Mouse (Mus musculus): ENCODE measurements around the gene Gm45021. TPM values are rescaled to one million over a fixed set of nuclear protein-coding genes. Genes with fewer than 3 reads are reported as not detected.

The Gm45021 gene
- polyA plus RNA-seq, 1 experiment from 2014 or later = not detected

DNA sequence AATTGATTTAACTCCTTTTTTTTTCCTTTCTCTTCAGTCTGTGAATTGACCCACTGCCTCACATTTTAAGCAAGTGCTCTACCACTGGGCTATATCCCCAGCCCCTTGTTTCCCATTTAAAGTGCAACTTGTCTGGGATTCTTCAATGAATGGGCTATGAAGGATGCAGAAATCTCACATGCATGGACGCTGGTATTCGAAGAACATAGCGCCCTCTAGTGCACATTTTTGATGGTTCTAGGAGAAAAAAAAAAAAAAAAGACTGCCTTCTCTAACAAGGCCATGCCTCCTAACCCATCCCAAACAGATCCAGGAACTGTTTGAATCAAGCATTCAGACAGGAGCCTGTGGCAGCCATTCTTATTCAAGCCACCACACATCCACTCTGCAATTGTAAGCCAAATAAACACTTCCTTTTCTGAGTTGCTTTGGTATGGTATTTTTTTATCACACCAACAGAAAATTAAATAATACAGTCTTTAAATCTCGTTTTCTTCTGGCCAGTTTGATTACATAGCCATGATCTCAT, 53.4 kb downstream of the Gm45021 start:
- Histone ChIP-seq H3K36me3 (no peaks in the 10 kb centered on the region), H3K4me1 (replicated peaks) (no peaks in the 10 kb centered on the region), H3K4me2 (replicated peaks) (no peak overlapping the region), H3K27ac (no peak overlapping the region), H3K9ac (replicated peaks) (no peak overlapping the region), H3K27me3 (no peaks in the 10 kb centered on the region), H3K4me3 (replicated peaks) (no peak overlapping the region), H3K9me3 (no peaks in the 10 kb centered on the region)
- WGBS = 22% methylated on average over 4 of the region's 4 CpGs
- peak; percentile 60; the same call in 1 of the 2 replicates for ATAC-seq

DNA sequence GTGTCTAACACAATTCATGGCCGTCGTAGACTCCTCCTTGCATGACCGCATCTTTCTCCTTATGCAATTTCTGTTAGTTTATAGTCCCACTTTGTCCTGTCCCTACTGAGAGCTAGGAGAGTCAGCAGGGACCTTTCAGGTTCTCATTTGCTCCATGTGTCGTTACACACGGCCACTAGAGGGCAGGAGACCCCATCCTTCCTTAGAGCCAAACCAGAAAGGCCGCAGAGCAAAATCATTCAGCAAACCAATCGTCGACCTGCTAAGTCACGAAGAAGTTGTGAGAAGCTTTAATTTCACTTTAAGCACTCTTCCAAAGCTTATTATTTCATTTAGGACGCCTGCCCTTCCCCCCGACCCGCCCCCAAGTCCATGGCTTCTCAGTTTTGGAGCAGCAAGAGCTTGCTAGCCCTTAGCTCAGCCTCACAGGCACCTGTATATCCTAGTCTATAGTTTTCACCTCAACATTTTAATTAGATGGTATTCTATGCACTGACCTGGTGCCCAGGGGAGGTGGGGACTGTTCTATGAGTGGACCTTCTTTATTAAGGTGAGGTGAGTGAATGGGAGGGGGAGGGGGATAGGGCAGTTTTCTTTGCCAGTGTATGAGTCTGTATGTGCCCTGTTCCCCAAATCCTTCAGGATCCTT, 56.4 kb downstream of the Gm45021 start:
- no peak overlapping the region for H3K27ac ChIP-seq
- no peaks in the 10 kb centered on the region for H3K36me3 ChIP-seq
- ATAC-seq = peak; percentile 20; the same call in 1 of the 2 replicates
- no peak overlapping the region for H3K9ac ChIP-seq (replicated peaks)
- WGBS = 13% methylated on average over 12 of the region's 12 CpGs
- H3K9me3 ChIP-seq = no peaks in the 10 kb centered on the region
- no peaks in the 10 kb centered on the region for H3K4me1 ChIP-seq (replicated peaks)
- H3K4me2 ChIP-seq (replicated peaks) = no peak overlapping the region
- H3K4me3 ChIP-seq (replicated peaks) = no peak overlapping the region
- no peaks in the 10 kb centered on the region for H3K27me3 ChIP-seq

DNA sequence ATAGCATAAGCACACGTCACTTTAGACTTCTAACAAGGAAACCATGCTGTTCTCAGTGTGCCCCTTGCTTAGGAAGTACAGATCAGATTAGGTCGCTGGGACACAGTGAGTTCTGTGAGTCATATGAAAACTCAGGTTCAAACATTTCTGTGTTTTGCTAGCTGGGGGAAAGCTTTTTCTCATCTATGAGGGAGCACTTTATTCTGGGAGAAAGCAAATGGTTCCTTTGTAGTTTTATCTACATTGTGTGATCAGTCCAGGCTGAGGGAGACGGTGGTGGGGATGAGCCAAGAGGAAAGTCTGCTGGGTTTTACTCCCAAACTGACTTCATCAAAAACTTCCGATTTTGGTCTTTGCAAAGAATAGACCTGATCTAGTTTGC, 56.9 kb downstream of the Gm45021 start:
- no peak for ATAC-seq
- Histone ChIP-seq H3K27me3 (no peaks in the 10 kb centered on the region), H3K36me3 (no peaks in the 10 kb centered on the region), H3K9me3 (no peaks in the 10 kb centered on the region), H3K4me2 (replicated peaks) (no peak overlapping the region), H3K9ac (replicated peaks) (no peak overlapping the region), H3K4me1 (replicated peaks) (no peaks in the 10 kb centered on the region), H3K27ac (no peak overlapping the region), H3K4me3 (replicated peaks) (no peak overlapping the region)
- 85% methylated on average over 4 of the region's 4 CpGs for WGBS

DNA sequence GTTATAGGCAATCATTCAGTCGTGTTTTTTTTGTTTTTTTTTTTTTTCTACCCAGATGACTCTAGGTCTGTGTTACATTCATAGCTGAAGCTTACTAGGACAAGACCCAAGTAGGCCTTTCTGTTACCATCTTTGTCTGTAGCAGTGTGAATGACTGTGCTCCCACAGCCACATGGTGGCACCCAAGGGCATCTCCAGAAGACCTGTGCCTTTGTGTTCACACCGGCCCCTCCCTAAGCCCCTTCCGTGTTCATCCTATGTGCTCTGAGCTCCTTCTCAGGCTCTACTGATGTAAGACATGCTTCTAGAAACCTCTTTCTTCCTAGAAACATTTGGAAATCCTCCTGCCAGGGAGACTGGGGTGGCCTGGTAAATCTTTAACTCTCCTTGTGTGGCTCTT, 57.6 kb downstream of the Gm45021 start, which contains the start of gene Gimap8:
TSS of gene Gimap8 (plus strand) at position 240 of the 400 bp plus-strand sequence.
- no peak for ATAC-seq

DNA sequence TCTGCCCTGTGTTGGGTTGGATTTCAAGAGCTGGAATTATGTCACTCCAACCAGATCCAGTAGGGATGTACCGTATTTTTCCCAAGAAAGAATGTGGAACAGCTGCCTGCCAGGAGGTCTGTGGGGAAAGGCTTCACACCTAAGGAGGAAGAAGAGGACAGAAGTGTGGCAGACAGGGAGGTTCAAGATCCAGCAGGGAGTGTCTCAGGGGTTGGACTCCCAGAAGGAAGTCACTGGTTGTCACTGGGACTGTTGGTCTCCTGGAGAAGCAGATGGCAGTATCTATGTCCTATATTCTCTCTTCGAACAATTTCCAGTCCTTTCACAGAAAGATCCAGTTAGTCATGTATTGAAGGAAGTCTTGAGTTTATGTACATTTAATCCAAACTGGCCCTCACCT, 58.2 kb downstream of the Gm45021 start:
- H3K27me3 ChIP-seq = no peaks in the 10 kb centered on the region

More for the DNA sequence above, 57.6 kb downstream of the Gm45021 start, which contains the start of gene Gimap8:
- H3K4me1 ChIP-seq (replicated peaks) = no peaks in the 10 kb centered on the region
- 51% methylated on average over 3 of the region's 3 CpGs for WGBS
- no peak within 1 kb of the TSS for H3K4me3 ChIP-seq (replicated peaks)
- H3K27me3 ChIP-seq = no peaks in the 10 kb centered on the region
- no peaks in the 10 kb centered on the region for H3K36me3 ChIP-seq
- no peak within 1 kb of the TSS for H3K27ac ChIP-seq
- no peak within 1 kb of the TSS for H3K9ac ChIP-seq (replicated peaks)
- no peaks in the 10 kb centered on the region for H3K9me3 ChIP-seq
- no peak within 1 kb of the TSS for H3K4me2 ChIP-seq (replicated peaks)

DNA sequence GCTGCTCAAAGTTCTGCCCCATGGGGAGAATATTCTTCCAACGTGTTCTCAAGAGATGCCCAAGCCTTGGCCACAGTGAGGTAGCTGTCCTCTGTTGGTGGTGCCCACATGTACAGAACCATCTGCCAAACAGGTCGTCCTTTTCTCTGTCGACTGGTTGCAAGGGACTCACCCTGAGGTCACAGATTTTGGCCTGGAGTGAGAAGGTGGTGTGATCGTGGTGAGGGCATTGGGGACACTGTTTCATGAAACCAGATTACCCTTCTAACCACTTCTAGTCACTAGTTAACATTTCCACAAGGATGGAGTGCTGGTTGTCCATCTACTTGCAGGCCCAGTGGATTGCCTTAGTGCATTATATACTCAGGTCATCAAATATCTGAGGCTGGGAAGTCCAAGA, 59.4 kb downstream of the Gm45021 start:
- WGBS = 89% methylated on average over 4 of the region's 4 CpGs
- H3K4me1 ChIP-seq (replicated peaks) = no peaks in the 10 kb centered on the region
- no peaks in the 10 kb centered on the region for H3K27me3 ChIP-seq
- no peak overlapping the region for H3K9ac ChIP-seq (replicated peaks)
- no peaks in the 10 kb centered on the region for H3K9me3 ChIP-seq
- no peak overlapping the region for H3K4me3 ChIP-seq (replicated peaks)
- no peak for ATAC-seq
- H3K27ac ChIP-seq = no peak overlapping the region
- H3K4me2 ChIP-seq (replicated peaks) = no peak overlapping the region
- H3K36me3 ChIP-seq = no peaks in the 10 kb centered on the region

More for the DNA sequence above, 58.2 kb downstream of the Gm45021 start:
- Histone ChIP-seq H3K4me1 (replicated peaks) (no peaks in the 10 kb centered on the region), H3K4me3 (replicated peaks) (no peak overlapping the region), H3K4me2 (replicated peaks) (no peak overlapping the region), H3K27ac (no peak overlapping the region), H3K9me3 (no peaks in the 10 kb centered on the region), H3K36me3 (no peaks in the 10 kb centered on the region), H3K9ac (replicated peaks) (no peak overlapping the region)
- no peak for ATAC-seq
- 85% methylated on average over 2 of the region's 2 CpGs for WGBS

DNA sequence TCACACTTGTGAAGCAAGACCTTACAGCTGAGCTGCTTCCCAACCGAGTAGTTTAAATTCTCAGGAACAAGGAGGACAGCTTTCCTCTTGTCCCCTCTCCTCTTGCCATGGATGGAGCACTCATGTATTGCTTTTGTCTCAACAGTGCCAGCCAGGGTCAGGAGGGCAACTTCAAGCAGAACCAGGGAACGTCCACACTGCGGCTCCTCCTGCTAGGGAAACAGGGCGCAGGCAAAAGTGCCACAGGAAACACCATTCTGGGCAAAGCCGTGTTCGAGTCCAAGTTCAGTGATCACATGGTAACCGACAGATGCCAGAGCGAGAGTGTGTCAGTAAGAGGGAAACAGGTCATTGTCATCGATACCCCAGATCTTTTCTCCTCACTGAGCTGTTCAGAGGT, 60.6 kb downstream of the Gm45021 start:
- H3K9ac ChIP-seq (replicated peaks) = no peak overlapping the region
- no peaks in the 10 kb centered on the region for H3K4me1 ChIP-seq (replicated peaks)
- ATAC-seq = no peak
- no peak overlapping the region for H3K4me2 ChIP-seq (replicated peaks)
- no peaks in the 10 kb centered on the region for H3K9me3 ChIP-seq
- H3K36me3 ChIP-seq = no peaks in the 10 kb centered on the region
- no peak overlapping the region for H3K4me3 ChIP-seq (replicated peaks)
- no peak overlapping the region for H3K27ac ChIP-seq
- 90% methylated on average over 9 of the region's 9 CpGs for WGBS
- no peaks in the 10 kb centered on the region for H3K27me3 ChIP-seq

DNA sequence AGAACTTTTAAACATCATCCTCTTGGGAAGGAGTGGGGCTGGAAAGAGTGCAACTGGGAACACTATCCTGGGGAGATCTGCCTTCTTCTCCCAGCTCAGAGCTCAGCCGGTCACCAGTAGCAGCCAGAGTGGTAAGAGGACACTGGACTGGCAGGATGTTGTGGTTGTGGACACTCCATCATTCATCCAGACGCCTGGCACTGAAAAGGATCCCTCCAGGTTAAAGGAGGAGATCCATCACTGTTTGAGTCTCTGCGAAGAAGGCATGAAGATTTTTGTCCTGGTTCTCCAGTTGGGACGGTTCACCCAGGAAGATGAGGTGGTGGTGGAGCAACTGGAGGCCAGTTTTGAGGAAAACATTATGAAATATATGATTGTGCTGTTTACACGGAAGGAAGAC, 69.3 kb downstream of the Gm45021 start:
- 86% methylated on average over 5 of the region's 5 CpGs for WGBS
- H3K4me2 ChIP-seq (replicated peaks) = no peak overlapping the region
- H3K9ac ChIP-seq (replicated peaks) = no peak overlapping the region
- no peaks in the 10 kb centered on the region for H3K4me1 ChIP-seq (replicated peaks)
- no peaks in the 10 kb centered on the region for H3K9me3 ChIP-seq
- no peak overlapping the region for H3K27ac ChIP-seq
- no peaks in the 10 kb centered on the region for H3K27me3 ChIP-seq
- H3K4me3 ChIP-seq (replicated peaks) = no peak overlapping the region
- ATAC-seq = no peak
- no peaks in the 10 kb centered on the region for H3K36me3 ChIP-seq

Other genes with a start within 250 kb of the Gm45021 start
- 28.7 and 29.0 TPM in 2 replicates for gene Krba1, start 194.0 kb upstream of the Gm45021 start, polyA plus RNA-seq (2015; fragmentation: Nextera tagmentation; extraction: Ambion mirVana)
- gene Zfp467, start 143.8 kb upstream of the Gm45021 start, polyA plus RNA-seq (2015; fragmentation: Nextera tagmentation; extraction: Ambion mirVana) = 23.6 and 24.3 TPM in 2 replicates
- 0.18 and 0.22 TPM in 2 replicates for gene Sspo, start 141.4 kb upstream of the Gm45021 start, polyA plus RNA-seq (2015; fragmentation: Nextera tagmentation; extraction: Ambion mirVana)
- 174 and 176 TPM in 2 replicates for gene Atp6v0e2, start 52.0 kb upstream of the Gm45021 start, polyA plus RNA-seq (2015; fragmentation: Nextera tagmentation; extraction: Ambion mirVana)
- gene Lrrc61, start 34.8 kb upstream of the Gm45021 start, polyA plus RNA-seq (2015; fragmentation: Nextera tagmentation; extraction: Ambion mirVana) = 20.8 and 21.2 TPM in 2 replicates
- 2.5 and 2.9 TPM in 2 replicates for gene Rarres2, start 16.8 kb upstream of the Gm45021 start, polyA plus RNA-seq (2015; fragmentation: Nextera tagmentation; extraction: Ambion mirVana)
- gene Repin1, start 4.3 kb downstream of the Gm45021 start, polyA plus RNA-seq (2015; fragmentation: Nextera tagmentation; extraction: Ambion mirVana) = 44.6 and 47.2 TPM in 2 replicates
- gene Gm44965, start 4.3 kb downstream of the Gm45021 start, polyA plus RNA-seq (2015; fragmentation: Nextera tagmentation; extraction: Ambion mirVana) = 1.0 TPM in 1 of 2 replicates, not detected in the other
- 14.6 and 17.8 TPM in 2 replicates for gene Zfp775, start 12.5 kb downstream of the Gm45021 start, polyA plus RNA-seq (2015; fragmentation: Nextera tagmentation; extraction: Ambion mirVana)
- 6.5 and 7.6 TPM in 2 replicates for gene AI854703, start 37.2 kb downstream of the Gm45021 start, polyA plus RNA-seq (2015; fragmentation: Nextera tagmentation; extraction: Ambion mirVana)
- 0.46 and 0.53 TPM in 2 replicates for gene Gimap8, start 57.6 kb downstream of the Gm45021 start, polyA plus RNA-seq (2015; fragmentation: Nextera tagmentation; extraction: Ambion mirVana)
- gene Gimap9, start 86.5 kb downstream of the Gm45021 start, polyA plus RNA-seq (2015; fragmentation: Nextera tagmentation; extraction: Ambion mirVana) = 1.0 and 2.2 TPM in 2 replicates
- gene Gimap4, start 94.9 kb downstream of the Gm45021 start, polyA plus RNA-seq (2015; fragmentation: Nextera tagmentation; extraction: Ambion mirVana) = 1.2 and 2.1 TPM in 2 replicates
- 5.4 and 7.0 TPM in 2 replicates for gene Gimap6, start 118.6 kb downstream of the Gm45021 start, polyA plus RNA-seq (2015; fragmentation: Nextera tagmentation; extraction: Ambion mirVana)
- gene Gm28053, start 129.0 kb downstream of the Gm45021 start, polyA plus RNA-seq (2015; fragmentation: Nextera tagmentation; extraction: Ambion mirVana) = not detected in 2 replicates
- gene Gimap7, start 129.0 kb downstream of the Gm45021 start, polyA plus RNA-seq (2015; fragmentation: Nextera tagmentation; extraction: Ambion mirVana) = not detected in 2 replicates
- gene Gimap1, start 149.4 kb downstream of the Gm45021 start, polyA plus RNA-seq (2015; fragmentation: Nextera tagmentation; extraction: Ambion mirVana) = 3.0 and 5.2 TPM in 2 replicates
- 0.94 and 0.98 TPM in 2 replicates for gene Gimap5, start 156.6 kb downstream of the Gm45021 start, polyA plus RNA-seq (2015; fragmentation: Nextera tagmentation; extraction: Ambion mirVana)
- gene Gimap3, start 181.2 kb downstream of the Gm45021 start, polyA plus RNA-seq (2015; fragmentation: Nextera tagmentation; extraction: Ambion mirVana) = not detected in 2 replicates